Mouse (Mus musculus): ENCODE measurements around the gene Scn7a. TPM values are rescaled to one million over a fixed set of nuclear protein-coding genes. Genes with fewer than 3 reads are reported as not detected.

The Scn7a gene
- total and polyA plus RNA-seq, 3 experiments, result 4.3 to 11.6 (median 9.9) TPM

- Histone ChIP-seq H3K36me3 (ENCODE audit: control insufficient read depth, insufficient read depth, low read length) (no peaks in the 10 kb centered on the region), H3K9ac (ENCODE audit: low read depth, low read length) (no peak overlapping the region), H3K4me1 (ENCODE audit: control insufficient read depth, insufficient read depth, low read length) (no peaks in the 10 kb centered on the region), H3K79me2 (replicated peaks; ENCODE audit: control insufficient read depth, insufficient read depth, low read length) (no peaks in the 10 kb centered on the region), H3K27ac (no peak overlapping the region), H3K27me3 (ENCODE audit: control insufficient read depth, insufficient read depth, low read length) (no peaks in the 10 kb centered on the region), H3K4me3 (no peak overlapping the region)
- intact Hi-C loops (cut with DNase I), result no loop called here
- 73% methylated on average over 2 of the region's 2 CpGs for WGBS
- TF ChIP-seq CTCF (IDR thresholded peaks at IDR 0.05), result no peak
- no peak for TF ChIP-seq POLR2A (IDR thresholded peaks at IDR 0.05; ENCODE audit: insufficient read depth, low read depth, low read length)
- TF ChIP-seq EP300 (IDR thresholded peaks at IDR 0.05; ENCODE audit: insufficient read depth, low read depth, low read length), result no peak
- DNase-seq, result no peak
These were observed 57.7 kb downstream of the Scn7a start for GRCm38 (mm10) chr2:66726878-66727584.

GRCm38 (mm10) chr2:66712071-66712470 lies 72.6 kb downstream of the Scn7a start:
- no peaks in the 10 kb centered on the region for H3K36me3 ChIP-seq (ENCODE audit: control insufficient read depth, insufficient read depth, low read length)
- intact Hi-C loops (cut with DNase I), result no loop called here
- H3K27me3 ChIP-seq (ENCODE audit: control insufficient read depth, insufficient read depth, low read length), result no peaks in the 10 kb centered on the region
- no peaks in the 10 kb centered on the region for H3K79me2 ChIP-seq (replicated peaks; ENCODE audit: control insufficient read depth, insufficient read depth, low read length)
- peak overlapping the region; percentile 13 for H3K27ac ChIP-seq
- no peak for DNase-seq
- H3K4me3 ChIP-seq, result no peak overlapping the region
- TF ChIP-seq EP300 (IDR thresholded peaks at IDR 0.05; ENCODE audit: insufficient read depth, low read depth, low read length) (no peak), POLR2A (IDR thresholded peaks at IDR 0.05; ENCODE audit: insufficient read depth, low read depth, low read length) (no peak), CTCF (IDR thresholded peaks at IDR 0.05) (no peak)
- no peak overlapping the region for H3K9ac ChIP-seq (ENCODE audit: low read depth, low read length)
- WGBS, result 59% methylated on average over 2 of the region's 2 CpGs
- H3K4me1 ChIP-seq (ENCODE audit: control insufficient read depth, insufficient read depth, low read length), result no peaks in the 10 kb centered on the region

GRCm38 (mm10) chr2:66692300-66692699 lies 92.4 kb downstream of the Scn7a start:
- intact Hi-C loops (cut with DNase I), result no loop called here
- no peaks in the 10 kb centered on the region for H3K36me3 ChIP-seq (ENCODE audit: control insufficient read depth, insufficient read depth, low read length)
- H3K27me3 ChIP-seq (ENCODE audit: control insufficient read depth, insufficient read depth, low read length), result no peaks in the 10 kb centered on the region
- no peak overlapping the region for H3K4me3 ChIP-seq
- no peak overlapping the region for H3K27ac ChIP-seq
- no peaks in the 10 kb centered on the region for H3K79me2 ChIP-seq (replicated peaks; ENCODE audit: control insufficient read depth, insufficient read depth, low read length)
- H3K4me1 ChIP-seq (ENCODE audit: control insufficient read depth, insufficient read depth, low read length), result no peaks in the 10 kb centered on the region
- no peak overlapping the region for H3K9ac ChIP-seq (ENCODE audit: low read depth, low read length)
- WGBS, result 30% methylated on average over 2 of the region's 2 CpGs
- TF ChIP-seq EP300 (IDR thresholded peaks at IDR 0.05; ENCODE audit: insufficient read depth, low read depth, low read length) (no peak), POLR2A (IDR thresholded peaks at IDR 0.05; ENCODE audit: insufficient read depth, low read depth, low read length) (no peak), CTCF (IDR thresholded peaks at IDR 0.05) (no peak)
- no peak for DNase-seq

- 83% methylated on average over 1 of the region's 1 CpGs for WGBS
- Histone ChIP-seq H3K27ac (no peak overlapping the region), H3K27me3 (ENCODE audit: control insufficient read depth, insufficient read depth, low read length) (no peaks in the 10 kb centered on the region), H3K36me3 (ENCODE audit: control insufficient read depth, insufficient read depth, low read length) (no peaks in the 10 kb centered on the region), H3K79me2 (replicated peaks; ENCODE audit: control insufficient read depth, insufficient read depth, low read length) (no peaks in the 10 kb centered on the region), H3K4me3 (no peak overlapping the region), H3K4me1 (ENCODE audit: control insufficient read depth, insufficient read depth, low read length) (no peaks in the 10 kb centered on the region), H3K9ac (ENCODE audit: low read depth, low read length) (no peak overlapping the region)
- no peak for DNase-seq
- TF ChIP-seq POLR2A (IDR thresholded peaks at IDR 0.05; ENCODE audit: insufficient read depth, low read depth, low read length) (no peak), EP300 (IDR thresholded peaks at IDR 0.05; ENCODE audit: insufficient read depth, low read depth, low read length) (no peak), CTCF (IDR thresholded peaks at IDR 0.05) (no peak)
- intact Hi-C loops (cut with DNase I), result no loop called here
These were observed 122.7 kb downstream of the Scn7a start for GRCm38 (mm10) chr2:66661988-66662387.

GRCm38 (mm10) chr2:66656430-66656829 lies 128.3 kb downstream of the Scn7a start:
- WGBS, result 81% methylated on average over 3 of the region's 3 CpGs
- TF ChIP-seq CTCF (IDR thresholded peaks at IDR 0.05), result no peak
- no peak for TF ChIP-seq EP300 (IDR thresholded peaks at IDR 0.05; ENCODE audit: insufficient read depth, low read depth, low read length)
- TF ChIP-seq POLR2A (IDR thresholded peaks at IDR 0.05; ENCODE audit: insufficient read depth, low read depth, low read length), result no peak
- intact Hi-C loops (cut with DNase I), result no loop called here

GRCm38 (mm10) chr2:66655431-66655830 lies 129.3 kb downstream of the Scn7a start:
- H3K27me3 ChIP-seq (ENCODE audit: control insufficient read depth, insufficient read depth, low read length), result no peaks in the 10 kb centered on the region
- H3K79me2 ChIP-seq (replicated peaks; ENCODE audit: control insufficient read depth, insufficient read depth, low read length), result no peaks in the 10 kb centered on the region
- no peak for DNase-seq
- H3K4me1 ChIP-seq (ENCODE audit: control insufficient read depth, insufficient read depth, low read length), result no peaks in the 10 kb centered on the region
- no peaks in the 10 kb centered on the region for H3K36me3 ChIP-seq (ENCODE audit: control insufficient read depth, insufficient read depth, low read length)
- H3K9ac ChIP-seq (ENCODE audit: low read depth, low read length), result no peak overlapping the region
- no peak overlapping the region for H3K27ac ChIP-seq
- intact Hi-C loops (cut with DNase I), result no loop called here
- TF ChIP-seq CTCF (IDR thresholded peaks at IDR 0.05) (no peak), EP300 (IDR thresholded peaks at IDR 0.05; ENCODE audit: insufficient read depth, low read depth, low read length) (no peak), POLR2A (IDR thresholded peaks at IDR 0.05; ENCODE audit: insufficient read depth, low read depth, low read length) (no peak)
- no peak overlapping the region for H3K4me3 ChIP-seq
- WGBS, result 33% methylated on average over 2 of the region's 2 CpGs

More at GRCm38 (mm10) chr2:66656430-66656829, 128.3 kb downstream of the Scn7a start:
- Histone ChIP-seq H3K27ac (no peak overlapping the region), H3K27me3 (ENCODE audit: control insufficient read depth, insufficient read depth, low read length) (no peaks in the 10 kb centered on the region), H3K9ac (ENCODE audit: low read depth, low read length) (no peak overlapping the region), H3K4me3 (no peak overlapping the region), H3K79me2 (replicated peaks; ENCODE audit: control insufficient read depth, insufficient read depth, low read length) (no peaks in the 10 kb centered on the region), H3K36me3 (ENCODE audit: control insufficient read depth, insufficient read depth, low read length) (no peaks in the 10 kb centered on the region), H3K4me1 (ENCODE audit: control insufficient read depth, insufficient read depth, low read length) (no peaks in the 10 kb centered on the region)
- DNase-seq, result no peak

Measured in heart, adult 2 months (tissue).